Mouse (Mus musculus): ENCODE data around the gene Rdh9.
"Not testable (repeated sequence)": the region's sequence is repeated elsewhere in the genome, so short reads cannot be mapped to it uniquely, and the experiment has no call there.

Gene Rdh9

GRCm38 (mm10) chr10:127759181-127760110, 16.7 kb upstream of the Rdh9 start, which contains the start of the genes Rdh1 and Rdh16f1:
Gene Rdh1 (plus strand): TSS chr10:127759721.
Gene Rdh16f1 (plus strand): TSS chr10:127759787.
- no peak for DNase-seq

- not testable (repeated sequence) for DNase-seq
Observed at GRCm38 (mm10) chr10:127762926-127763325, 13.3 kb upstream of the Rdh9 start.

GRCm38 (mm10) chr10:127763914-127764680, 12.1 kb upstream of the Rdh9 start:
- no peak for DNase-seq

- no peak for DNase-seq
Observed at GRCm38 (mm10) chr10:127766564-127766963, 9.6 kb upstream of the Rdh9 start.

- DNase-seq, result not testable (repeated sequence)
Observed at GRCm38 (mm10) chr10:127782321-127782720, 6.1 kb downstream of the Rdh9 start.

GRCm38 (mm10) chr10:127785411-127785810, 9.2 kb downstream of the Rdh9 start:
- not testable (repeated sequence) for DNase-seq

- DNase-seq, result no peak
Observed at GRCm38 (mm10) chr10:127799295-127799694, 23.1 kb downstream of the Rdh9 start.

GRCm38 (mm10) chr10:127800891-127801290, 24.7 kb downstream of the Rdh9 start, which contains the start of gene Rdh16:
Gene Rdh16 (plus strand): TSS chr10:127801152.
- no peak for DNase-seq

- DNase-seq, result no peak
Observed at GRCm38 (mm10) chr10:127801612-127802011, 25.4 kb downstream of the Rdh9 start.

- DNase-seq, result no peak
Observed at GRCm38 (mm10) chr10:127802236-127802635, 26.1 kb downstream of the Rdh9 start.

- DNase-seq, result no peak
Observed at GRCm38 (mm10) chr10:127804416-127804815, 28.2 kb downstream of the Rdh9 start.

- DNase-seq, result no peak
Observed at GRCm38 (mm10) chr10:127815888-127816287, 39.7 kb downstream of the Rdh9 start.

GRCm38 (mm10) chr10:127817268-127817910, 41.2 kb downstream of the Rdh9 start:
- DNase-seq, result not testable (repeated sequence)

GRCm38 (mm10) chr10:127821806-127822205, 45.6 kb downstream of the Rdh9 start:
- DNase-seq, result not testable (repeated sequence)

GRCm38 (mm10) chr10:127825386-127825785, 49.2 kb downstream of the Rdh9 start:
- DNase-seq, result no peak

GRCm38 (mm10) chr10:127829121-127829520, 52.9 kb downstream of the Rdh9 start:
- no peak for DNase-seq

GRCm38 (mm10) chr10:127834186-127834585, 58.0 kb downstream of the Rdh9 start:
- not testable (repeated sequence) for DNase-seq

- DNase-seq, result no peak
Observed at GRCm38 (mm10) chr10:127835292-127835691, 59.1 kb downstream of the Rdh9 start.

- DNase-seq, result not testable (repeated sequence)
Observed at GRCm38 (mm10) chr10:127837793-127838192, 61.6 kb downstream of the Rdh9 start.

GRCm38 (mm10) chr10:127838539-127838938, 62.4 kb downstream of the Rdh9 start:
- no peak for DNase-seq

GRCm38 (mm10) chr10:127840776-127841175, 64.6 kb downstream of the Rdh9 start:
- DNase-seq, result no peak

Data from thymus, postnatal 14 days (tissue).